Comparison of ENCODE assay signal across 8 mouse cellular contexts in the genomic region with DNA sequence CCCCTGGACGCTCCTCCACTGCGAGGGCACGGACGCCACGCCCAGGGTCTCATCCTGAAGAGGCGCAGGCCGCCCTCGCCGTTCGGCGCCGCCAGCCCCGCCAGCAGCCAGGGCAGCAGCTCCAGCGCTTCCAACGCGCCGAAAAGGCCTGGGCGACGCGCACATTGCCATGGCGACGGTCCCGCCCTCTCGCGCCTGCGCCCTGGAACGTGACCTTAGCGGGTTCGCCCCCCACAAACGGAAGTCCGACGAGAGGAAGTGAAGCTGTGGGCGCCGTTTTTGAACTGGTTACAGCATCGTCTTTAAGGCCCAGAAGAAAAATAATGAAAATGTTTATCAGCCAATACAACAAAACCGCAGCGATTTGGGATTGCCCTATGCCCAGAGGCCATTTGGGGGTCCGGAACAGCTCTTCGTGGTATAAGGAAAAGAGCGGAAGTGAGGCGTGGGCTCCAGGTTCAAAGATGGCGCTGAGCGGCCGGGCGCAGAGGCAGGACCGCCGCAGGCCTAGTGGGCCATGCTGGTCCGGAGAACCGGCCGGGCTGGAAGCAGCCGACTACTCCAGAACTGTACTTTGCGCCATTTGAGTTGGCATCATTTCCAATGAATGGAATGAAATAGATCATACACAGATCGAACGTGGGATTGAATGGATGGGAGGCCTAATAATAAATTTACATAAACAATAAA. TPM values are rescaled to one million over a fixed set of nuclear protein-coding genes. Genes with fewer than 3 reads are reported as not detected.
A peak's percentile ranks its signal among the peaks of the same experiment; 100 is the strongest.
DNase-seq lines count a peak whose midpoint lies in the region; ATAC-seq lines count a peak whose summit lies in the region.

Gene Wdr34, minus strand, starts transcription at position 183 of the 690 bp plus-strand sequence.

- peaks cover 14% of the 10 kb centered on the region for H3K36me3 ChIP-seq in forebrain, embryonic 10.5 days (replicated peaks)
- no peaks in the 10 kb centered on the region for H3K36me3 ChIP-seq in heart, embryonic 15.5 days
- no peaks in the 10 kb centered on the region for H3K36me3 ChIP-seq in liver, embryonic 15.5 days (replicated peaks)
- H3K36me3 ChIP-seq in neural tube, embryonic 12.5 days = peaks cover 16% of the 10 kb centered on the region

- H3K27me3 ChIP-seq in forebrain, embryonic 10.5 days (ENCODE audit: poor library complexity, severe bottlenecking) = no peaks in the 10 kb centered on the region
- H3K27me3 ChIP-seq in heart, embryonic 15.5 days = 0 out of 2 replicates have a peak, but pooled peaks cover under 1% of the 10 kb centered on the region
- peaks cover 7% of the 10 kb centered on the region for H3K27me3 ChIP-seq in liver, embryonic 15.5 days
- H3K27me3 ChIP-seq in neural tube, embryonic 12.5 days (replicated peaks) = no peaks in the 10 kb centered on the region

- peak within 1 kb of the TSS; percentile 98 for H3K27ac ChIP-seq in forebrain, embryonic 10.5 days
- H3K27ac ChIP-seq in heart, embryonic 15.5 days = peak within 1 kb of the TSS; percentile 88
- peak within 1 kb of the TSS; percentile 88 for H3K27ac ChIP-seq in liver, embryonic 15.5 days (replicated peaks)
- H3K27ac ChIP-seq in neural tube, embryonic 12.5 days = peak within 1 kb of the TSS; percentile 85

- H3K9me3 ChIP-seq in forebrain, embryonic 10.5 days = no peaks in the 10 kb centered on the region
- H3K9me3 ChIP-seq in heart, embryonic 15.5 days (replicated peaks) = no peaks in the 10 kb centered on the region
- no peaks in the 10 kb centered on the region for H3K9me3 ChIP-seq in liver, embryonic 15.5 days (replicated peaks)
- H3K9me3 ChIP-seq in neural tube, embryonic 12.5 days = no peaks in the 10 kb centered on the region

- H3K9ac ChIP-seq in heart, embryonic 15.5 days = peak within 1 kb of the TSS; percentile 65
- peak within 1 kb of the TSS; percentile 68 for H3K9ac ChIP-seq in liver, embryonic 15.5 days
- H3K9ac ChIP-seq in neural tube, embryonic 12.5 days = peak within 1 kb of the TSS; percentile 72

- peak; percentile 96 for ATAC-seq in CD4-positive, CD25-positive, alpha-beta regulatory T cell, adult 4 months
- peak; percentile 92 for ATAC-seq in heart, embryonic 15.5 days (replicated peaks; ENCODE audit: insufficient number of reproducible peaks, insufficient read depth, low FRiP score, low read depth)
- ATAC-seq in liver, embryonic 15.5 days (ENCODE audit: insufficient read depth) = peak; percentile 95
- peak; percentile 92 for ATAC-seq in neural tube, embryonic 12.5 days (ENCODE audit: low FRiP score, low read depth)

- DNase-seq in c-Kit-negative CD71-positive TER-119-positive erythroid progenitor cells, embryonic 14.5 days (ENCODE audit: low read depth, low spot score) = peak; percentile 94
- DNase-seq in forebrain, embryonic 10.5 days (ENCODE audit: extremely low spot score, low spot score) = peak; percentile 97
- DNase-seq in kidney, postnatal 36 days = peak; percentile 98 to 99
- DNase-seq in telencephalon, adult 2 months (ENCODE audit: low read depth, low spot score) = peak; percentile 89

- WGBS in forebrain, embryonic 10.5 days = under 1% methylated on average over 54 of the region's 54 CpGs
- WGBS in heart, embryonic 15.5 days = 1% methylated on average over 54 of the region's 54 CpGs
- under 1% methylated on average over 54 of the region's 54 CpGs for WGBS in liver, embryonic 15.5 days (ENCODE audit: insufficient replicate concordance)
- 1% methylated on average over 54 of the region's 54 CpGs for WGBS in neural tube, embryonic 12.5 days

- peaks cover 8% of the 10 kb centered on the region for H3K4me1 ChIP-seq in forebrain, embryonic 10.5 days
- 0 out of 2 replicates have a peak, but pooled peaks cover 6% of the 10 kb centered on the region for H3K4me1 ChIP-seq in heart, embryonic 15.5 days (replicated peaks)
- peaks cover 23% of the 10 kb centered on the region for H3K4me1 ChIP-seq in liver, embryonic 15.5 days (replicated peaks)
- H3K4me1 ChIP-seq in neural tube, embryonic 12.5 days = peaks cover 4% of the 10 kb centered on the region; the same call in 1 of the 2 replicates

- peak within 1 kb of the TSS; percentile 64 for H3K4me3 ChIP-seq in forebrain, embryonic 10.5 days
- peak within 1 kb of the TSS; percentile 71 for H3K4me3 ChIP-seq in heart, embryonic 15.5 days
- peak within 1 kb of the TSS; percentile 68 for H3K4me3 ChIP-seq in liver, embryonic 15.5 days (replicated peaks)
- H3K4me3 ChIP-seq in neural tube, embryonic 12.5 days = peak within 1 kb of the TSS; percentile 65

- peak within 1 kb of the TSS; percentile 80 for H3K4me2 ChIP-seq in heart, embryonic 15.5 days
- H3K4me2 ChIP-seq in liver, embryonic 15.5 days = peak within 1 kb of the TSS; percentile 92
- H3K4me2 ChIP-seq in neural tube, embryonic 12.5 days (replicated peaks) = peak within 1 kb of the TSS; percentile 69

RNA-seq across cellular contexts. Expression of gene Wdr34, which starts in this region (rescaled TPM):
- polyA plus RNA-seq in CD4-positive, CD25-positive, alpha-beta regulatory T cell, adult 4 months (2017; shearing (Covaris generic)) = 1 to 10 TPM; 1.5 to 2.0 TPM
- polyA plus RNA-seq in forebrain, embryonic 10.5 days (2016; fragmentation: Nextera tagmentation; extraction: Ambion mirVana) = 33.1 and 33.4 TPM in 2 replicates
- 18.7 and 25.0 TPM in 2 replicates for polyA plus RNA-seq in heart, embryonic 15.5 days (2015; fragmentation: Nextera tagmentation; extraction: Ambion mirVana)
- polyA plus RNA-seq in liver, embryonic 15.5 days (2015; fragmentation: Nextera tagmentation; extraction: Ambion mirVana) = 6.2 and 7.1 TPM in 2 replicates
- 37.4 and 41.4 TPM in 2 replicates for polyA plus RNA-seq in neural tube, embryonic 12.5 days (2016; fragmentation: Nextera tagmentation; extraction: Ambion mirVana)

Comparison
In these comparisons a context has a peak if more than half of its experiments do, and no peak if none do; other contexts are left out.
1. Peak in every context shown above with its lines: DNase-seq, ATAC-seq, H3K4me3 ChIP-seq and H3K27ac ChIP-seq.